Mouse (Mus musculus) kidney, postnatal 0 days (tissue): Measurements from ENCODE around the gene Ifnar1. TPM values are rescaled to one million over a fixed set of nuclear protein-coding genes. Genes with fewer than 3 reads are reported as not detected.

Experiments used
- ATAC-seq: fragments of 200-750 bp; cut with Nextera tagmentation; replicated peaks from 2 replicates; pipeline ENCODE4 v1.8.0; 2017; ENCODE audit warnings: low read depth, moderate number of reproducible peaks, moderate TSS enrichment, moderate library complexity; ENCODE audit not compliant: low FRiP score
- DNase-seq: peaks from one replicate; pipeline ENCODE4 v3.0.0-alpha.2; 2016; ENCODE audit warnings: low spot score
- H3K27ac ChIP-seq: fragments of 300-500 bp; sonication (generic); 2 replicates; pipeline ENCODE4 v1.5.1; 2014; ENCODE audit warnings: mild to moderate bottlenecking
- H3K27me3 ChIP-seq: fragments of 300-500 bp; sonication (generic); 2 replicates; pipeline ENCODE4 v1.6.1; 2014; ENCODE audit warnings: low read length, mixed read lengths; ENCODE audit not compliant: insufficient read depth
- H3K36me3 ChIP-seq: fragments of 300-500 bp; sonication (generic); 2 replicates; pipeline ENCODE4 v1.6.1; 2014; ENCODE audit warnings: low read length, mixed read lengths; ENCODE audit not compliant: insufficient read depth
- H3K4me1 ChIP-seq: fragments of 300-500 bp; sonication (generic); replicated peaks from 2 replicates; pipeline ENCODE4 v1.6.1; 2014; ENCODE audit warnings: antibody characterized with exemption, low read length, mixed read lengths; ENCODE audit not compliant: insufficient read depth
- H3K4me2 ChIP-seq: fragments of 300-500 bp; sonication (generic); 2 replicates; pipeline ENCODE4 v1.6.1; 2014; ENCODE audit warnings: mild to moderate bottlenecking, low read length, moderate library complexity, mixed read lengths
- H3K4me3 ChIP-seq: fragments of 300-500 bp; sonication (generic); replicated peaks from 2 replicates; pipeline ENCODE4 v1.5.1; 2014; ENCODE audit warnings: low read depth, low read length
- H3K9ac ChIP-seq: fragments of 300-500 bp; sonication (generic); 2 replicates; pipeline ENCODE4 v1.6.1; 2014; ENCODE audit warnings: low read depth, low read length
- H3K9me3 ChIP-seq: fragments of 300-500 bp; sonication (generic); replicated peaks from 2 replicates; pipeline ENCODE4 v1.6.1; 2016; ENCODE audit warnings: low read length, inconsistent platforms, mixed read lengths
- CTCF ChIP-seq: IDR thresholded peaks from 2 replicates; pipeline ENCODE4 v1.5.1; 2016; ENCODE audit warnings: antibody characterized with exemption, low read depth, mild to moderate bottlenecking, moderate library complexity
- WGBS: fragments of 180-500 bp; shearing (Covaris S2); extraction: QIAGEN DNeasy Blood & Tissue Kit; methylation state at CpG from one replicate; pipeline ENCODE4 v1.1.7; 2014; 5-methylcytosine and 5-hydroxymethylcytosine counted together
- polyA plus RNA-seq: library from polyadenylated mRNA; unstranded; fragments of >200 nt; fragmentation: Nextera tagmentation; extraction: Ambion mirVana; gene quantifications from 2 replicates; pipeline ENCODE4 v1.2.1, GENCODE M21; 2015

Ifnar1 gene
- polyA plus RNA-seq, 1 experiment from 2014 or later, result 33.5 TPM

GRCm38 (mm10) chr16:91450137-91451064 lies 34.6 kb upstream of the Ifnar1 start:
- no peaks in the 10 kb centered on the region for H3K9me3 ChIP-seq
- no peak for ATAC-seq
- 84% methylated on average over 12 of the region's 12 CpGs for WGBS

GRCm38 (mm10) chr16:91451949-91452348 lies 33.1 kb upstream of the Ifnar1 start:
- Histone ChIP-seq H3K36me3 (no peaks in the 10 kb centered on the region), H3K4me3 (no peak overlapping the region), H3K9ac (no peak overlapping the region), H3K4me1 (no peaks in the 10 kb centered on the region), H3K4me2 (no peak overlapping the region), H3K27ac (no peak overlapping the region), H3K9me3 (no peaks in the 10 kb centered on the region), H3K27me3 (no peaks in the 10 kb centered on the region)
- ATAC-seq, result no peak
- WGBS, result 73% methylated on average over 2 of the region's 2 CpGs
- no peak for TF ChIP-seq CTCF
- DNase-seq, result no peak

More at GRCm38 (mm10) chr16:91450137-91451064, 34.6 kb upstream of the Ifnar1 start:
- no peak overlapping the region for H3K4me2 ChIP-seq
- DNase-seq, result no peak
- peak; percentile 27; the same call in 1 of the 2 replicates for TF ChIP-seq CTCF
- H3K27me3 ChIP-seq, result no peaks in the 10 kb centered on the region
- no peak overlapping the region for H3K4me3 ChIP-seq
- no peaks in the 10 kb centered on the region for H3K36me3 ChIP-seq
- no peaks in the 10 kb centered on the region for H3K4me1 ChIP-seq
- no peak overlapping the region for H3K27ac ChIP-seq
- no peak overlapping the region for H3K9ac ChIP-seq

- no peaks in the 10 kb centered on the region for H3K9me3 ChIP-seq
- H3K4me3 ChIP-seq, result no peak overlapping the region
- 44% methylated on average over 6 of the region's 6 CpGs for WGBS
- H3K4me1 ChIP-seq, result no peaks in the 10 kb centered on the region
- no peak for ATAC-seq
- H3K36me3 ChIP-seq, result no peaks in the 10 kb centered on the region
- H3K9ac ChIP-seq, result no peak overlapping the region
- no peak overlapping the region for H3K4me2 ChIP-seq
- no peak for TF ChIP-seq CTCF
- no peaks in the 10 kb centered on the region for H3K27me3 ChIP-seq
- DNase-seq, result no peak
- H3K27ac ChIP-seq, result no peak overlapping the region
These were observed 32.6 kb upstream of the Ifnar1 start for GRCm38 (mm10) chr16:91452363-91452896.

DNA sequence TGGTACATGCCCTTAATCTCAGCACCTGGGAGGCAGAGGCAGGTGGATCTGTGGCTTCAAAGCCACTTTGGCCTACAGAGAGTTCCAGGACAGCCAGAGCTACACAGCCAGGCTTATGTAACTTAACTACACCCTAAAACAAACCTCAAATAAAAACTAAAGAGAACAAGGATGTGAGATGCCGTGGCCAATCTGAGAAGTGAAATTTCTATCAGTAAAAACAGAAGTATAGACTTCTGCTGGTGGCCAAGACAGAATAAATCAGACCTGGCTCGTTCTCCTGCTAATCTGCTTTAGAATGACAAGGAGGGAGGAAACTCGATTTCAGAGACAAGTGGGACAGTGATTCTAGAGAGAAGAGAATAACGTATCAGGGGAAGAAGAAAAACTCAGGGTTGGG lies 29.2 kb upstream of the Ifnar1 start:
- no peaks in the 10 kb centered on the region for H3K27me3 ChIP-seq
- H3K4me1 ChIP-seq, result no peaks in the 10 kb centered on the region
- no peaks in the 10 kb centered on the region for H3K9me3 ChIP-seq
- ATAC-seq (no peak), DNase-seq (no peak)
- H3K9ac ChIP-seq, result no peak overlapping the region
- H3K36me3 ChIP-seq, result no peaks in the 10 kb centered on the region
- H3K27ac ChIP-seq, result no peak overlapping the region
- no peak overlapping the region for H3K4me3 ChIP-seq
- TF ChIP-seq CTCF, result no peak
- 73% methylated on average over 4 of the region's 4 CpGs for WGBS
- H3K4me2 ChIP-seq, result no peak overlapping the region

- Histone ChIP-seq H3K9me3 (no peaks in the 10 kb centered on the region), H3K4me2 (no peak overlapping the region), H3K27me3 (no peaks in the 10 kb centered on the region), H3K4me1 (no peaks in the 10 kb centered on the region; the same call in 1 of the 2 replicates), H3K36me3 (no peaks in the 10 kb centered on the region), H3K27ac (no peak overlapping the region), H3K4me3 (no peak overlapping the region), H3K9ac (no peak overlapping the region)
- WGBS, result 46% methylated on average over 21 of the region's 21 CpGs
- DNase-seq (no peak), ATAC-seq (no peak)
- TF ChIP-seq CTCF, result no peak
These were observed 26.7 kb upstream of the Ifnar1 start for GRCm38 (mm10) chr16:91458301-91458746.

DNA sequence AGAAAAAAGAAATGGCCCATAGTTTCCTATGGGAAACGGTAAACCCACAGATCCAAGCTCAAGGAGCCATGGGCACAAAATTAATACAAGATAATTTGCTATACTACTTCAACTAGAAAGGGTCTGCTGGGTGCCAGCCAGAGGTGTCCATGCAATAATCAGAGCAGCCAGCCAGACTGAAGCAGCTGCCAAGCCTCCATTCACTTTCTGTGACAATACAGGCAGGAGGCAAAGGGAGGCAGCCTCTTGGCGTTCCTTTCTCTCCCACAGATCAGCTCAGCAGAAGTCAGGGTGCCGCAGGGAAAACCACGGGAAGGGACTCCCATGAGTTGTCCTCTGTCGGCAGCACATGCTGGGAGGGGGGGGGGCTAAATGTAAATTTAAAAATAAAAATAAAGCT lies 26.1 kb upstream of the Ifnar1 start:
- TF ChIP-seq CTCF, result no peak
- Histone ChIP-seq H3K4me1 (no peaks in the 10 kb centered on the region; the same call in 1 of the 2 replicates), H3K9ac (no peak overlapping the region), H3K4me2 (no peak overlapping the region), H3K27me3 (no peaks in the 10 kb centered on the region), H3K36me3 (no peaks in the 10 kb centered on the region), H3K27ac (no peak overlapping the region), H3K9me3 (no peaks in the 10 kb centered on the region), H3K4me3 (no peak overlapping the region)
- 38% methylated on average over 5 of the region's 5 CpGs for WGBS
- DNase-seq (no peak), ATAC-seq (no peak)
